Comparison of ENCODE assay signal across 39 mouse cellular contexts in the genomic region with DNA sequence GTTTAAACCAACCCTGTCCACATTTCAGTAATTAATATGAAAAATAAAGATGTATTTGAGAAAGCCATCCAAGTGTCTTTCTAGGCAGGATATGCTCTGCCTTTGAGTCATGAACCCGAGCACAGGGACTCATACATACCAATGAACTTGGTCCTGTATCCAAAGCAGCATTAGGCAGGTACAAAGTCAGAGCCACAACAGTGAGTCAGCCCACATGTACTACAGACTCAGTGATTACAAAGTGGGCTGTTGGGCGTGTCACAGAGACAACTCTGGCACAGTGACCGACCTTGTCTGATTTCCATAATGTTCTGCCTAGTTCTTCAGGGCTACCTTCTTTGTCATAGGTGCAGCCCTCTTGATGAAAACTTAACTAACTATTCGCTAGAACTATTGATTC. TPM values are rescaled to one million over a fixed set of nuclear protein-coding genes. Genes with fewer than 3 reads are reported as not detected.
"Had no signal": no experiment of that assay in that cellular context is flagged by ENCODE, and none has a peak within 500 bp of the region (broad histone marks: within the 10 kb centered on the region; RNA-seq: fewer than 3 reads in every experiment).

No protein-coding gene starts in this region.

- H3K4me3 ChIP-seq: heart, embryonic 10.5 days; heart, embryonic 12.5 days; hindbrain, embryonic 10.5 days; hindbrain, embryonic 13.5 days; hindbrain, embryonic 15.5 days; kidney, embryonic 15.5 days; limb, embryonic 13.5 days; limb, embryonic 15.5 days; liver, embryonic 12.5 days had no signal

- ATAC-seq: hindbrain, postnatal 0 days; liver, embryonic 12.5 days had no signal

- H3K4me1 ChIP-seq: heart, embryonic 10.5 days; heart, embryonic 12.5 days; hindbrain, embryonic 10.5 days; hindbrain, embryonic 13.5 days; hindbrain, embryonic 15.5 days; kidney, embryonic 15.5 days; limb, embryonic 13.5 days; limb, embryonic 15.5 days; liver, embryonic 12.5 days had no signal

- H3K9ac ChIP-seq: heart, embryonic 12.5 days; hindbrain, embryonic 13.5 days; hindbrain, embryonic 15.5 days; kidney, embryonic 15.5 days; limb, embryonic 13.5 days; limb, embryonic 15.5 days; liver, embryonic 12.5 days; liver, embryonic 14.5 days had no signal

- H3K27ac ChIP-seq: heart, embryonic 10.5 days; hindbrain, embryonic 10.5 days; hindbrain, embryonic 13.5 days; hindbrain, embryonic 15.5 days; hindbrain, postnatal 0 days; kidney, embryonic 15.5 days; kidney, postnatal 0 days; limb, embryonic 13.5 days; limb, embryonic 15.5 days; liver, embryonic 12.5 days; liver, embryonic 14.5 days had no signal

- H3K27me3 ChIP-seq: heart, embryonic 12.5 days; hindbrain, embryonic 13.5 days; hindbrain, embryonic 15.5 days; kidney, embryonic 15.5 days; limb, embryonic 13.5 days; limb, embryonic 15.5 days; liver, embryonic 12.5 days had no signal

- H3K9me3 ChIP-seq: heart, embryonic 10.5 days; heart, embryonic 12.5 days; hindbrain, embryonic 10.5 days; hindbrain, embryonic 13.5 days; hindbrain, embryonic 15.5 days; kidney, embryonic 15.5 days; limb, embryonic 13.5 days; limb, embryonic 15.5 days; liver, embryonic 12.5 days had no signal

- DNase-seq: gastrocnemius, postnatal 10 days; gastrocnemius, postnatal 25 days; heart, adult 18-20 months; heart, postnatal 10 days; heart, postnatal 4 days; kidney, adult 11 months; kidney, adult 2 months; kidney, adult 9 months; kidney, postnatal 14 days; kidney, postnatal 36 days; layer of hippocampus, adult 9-11 months; layer of hippocampus, postnatal 36 days; left cerebral cortex, postnatal 4 days had no signal

- H3K36me3 ChIP-seq: heart, embryonic 10.5 days; heart, embryonic 12.5 days; hindbrain, embryonic 10.5 days; hindbrain, embryonic 13.5 days; hindbrain, embryonic 15.5 days; kidney, embryonic 15.5 days; limb, embryonic 13.5 days; limb, embryonic 15.5 days; liver, embryonic 12.5 days had no signal

- H3K4me2 ChIP-seq: heart, embryonic 12.5 days; hindbrain, embryonic 13.5 days; hindbrain, embryonic 15.5 days; kidney, embryonic 15.5 days; limb, embryonic 13.5 days; limb, embryonic 15.5 days; liver, embryonic 12.5 days had no signal

RNA-seq across cellular contexts. Expression of a gene that starts 19.4 kb away (rescaled TPM):
- total RNA-seq: gastrocnemius, postnatal 25 days; granulocyte monocyte progenitor cell, adult 5-6 weeks; heart, adult 18-20 months; heart, adult 8-10 months; heart, postnatal 10 days; heart, postnatal 25 days; heart, postnatal 4 days; hindbrain, postnatal 0 days; layer of hippocampus, adult 18-20 months; layer of hippocampus, adult 8-10 months; layer of hippocampus, postnatal 36 days; left cerebral cortex, adult 18-20 months; left cerebral cortex, adult 8-10 months; left cerebral cortex, postnatal 25 days had no signal
- polyA plus RNA-seq: heart, embryonic 12.5 days; heart, embryonic 14.5 days; hindbrain, embryonic 13.5 days; hindbrain, embryonic 15.5 days; intestine, embryonic 14.5 days; kidney, adult 2 months; large intestine, adult 2 months; limb, embryonic 11.5 days; limb, embryonic 13.5 days; limb, embryonic 15.5 days had no signal

RNA-seq across cellular contexts. Expression of a gene that starts 57.2 kb away (rescaled TPM):
- total RNA-seq: hindbrain, postnatal 0 days; layer of hippocampus, adult 18-20 months; layer of hippocampus, adult 8-10 months; layer of hippocampus, postnatal 14 days; layer of hippocampus, postnatal 36 days; left cerebral cortex, postnatal 10 days; left cerebral cortex, postnatal 4 days had no signal
- polyA plus RNA-seq: heart, embryonic 10.5 days; heart, embryonic 14.5 days; hindbrain, embryonic 10.5 days; hindbrain, embryonic 13.5 days; hindbrain, embryonic 15.5 days; hindbrain, postnatal 0 days; intestine, embryonic 14.5 days; kidney, embryonic 15.5 days; limb, embryonic 11.5 days; limb, embryonic 13.5 days had no signal
